Mouse (Mus musculus) cortical plate, adult 2 months (tissue): ENCODE results near the gene Dera.

Experiments used
- CTCF ChIP-seq: fragments of 200-500 bp; IDR thresholded peaks from 2 replicates; pipeline ENCODE4 v1.5.1; 2011; ENCODE audit warnings: mild to moderate bottlenecking, control low read depth, low read length; ENCODE audit not compliant: insufficient read depth; ENCODE audit errors: extremely low read depth
- POLR2A ChIP-seq: fragments of 200-500 bp; IDR thresholded peaks from 2 replicates; pipeline ENCODE4 v1.6.1; 2011; ENCODE audit warnings: mild to moderate bottlenecking, low read length, control low read depth; ENCODE audit not compliant: insufficient read depth; ENCODE audit errors: extremely low read depth

GRCm38 (mm10) chr6:137796596-137797567 is 42.5 kb downstream of the Dera start:
- TF ChIP-seq CTCF, result peak; percentile 72
- TF ChIP-seq POLR2A, result no peak
